Mouse (Mus musculus) heart, postnatal 14 days (tissue): ENCODE data around the gene Clrn1. TPM values are rescaled to one million over a fixed set of nuclear protein-coding genes. Genes with fewer than 3 reads are reported as not detected.

Source experiments
- DNase-seq, 2 experiments: peaks; one replicate each; pipeline ENCODE4 v3.0.0; 2021 to 2022
- intact Hi-C: fragments of 180-260 bp; cut with DNase I; formaldehyde crosslinking; loops from one replicate; pipeline ENCODE4 v1.15.1; 2025
- total RNA-seq, 2 experiments: library from RNA; stranded (reverse); gene quantifications; 2 replicates each; pipeline ENCODE4 v1.2.3; 2021

Clrn1 gene
- total RNA-seq, 2 experiments from 2014 or later = not detected

DNA sequence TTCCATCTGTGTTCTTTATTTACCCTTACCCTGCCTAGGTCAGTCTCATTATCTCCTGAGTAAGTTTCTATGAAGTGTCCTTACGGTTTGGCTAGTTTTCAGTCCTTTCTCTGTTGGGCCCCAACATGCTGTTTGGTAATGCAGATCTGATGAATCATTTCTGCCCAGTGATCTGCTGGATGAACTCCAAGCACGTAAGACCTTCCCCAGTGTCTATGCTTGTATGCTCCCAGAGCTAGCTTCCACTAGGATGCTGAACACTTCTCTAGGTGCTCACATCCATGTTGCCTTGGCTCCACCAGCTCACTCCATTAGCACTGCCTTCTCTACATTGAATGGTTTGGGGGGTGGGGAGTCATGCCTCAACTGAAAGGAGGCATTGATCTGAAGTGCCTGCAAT, 52.3 kb downstream of the Clrn1 start:
- no peak for DNase-seq
- intact Hi-C loops = no loop called here

DNA sequence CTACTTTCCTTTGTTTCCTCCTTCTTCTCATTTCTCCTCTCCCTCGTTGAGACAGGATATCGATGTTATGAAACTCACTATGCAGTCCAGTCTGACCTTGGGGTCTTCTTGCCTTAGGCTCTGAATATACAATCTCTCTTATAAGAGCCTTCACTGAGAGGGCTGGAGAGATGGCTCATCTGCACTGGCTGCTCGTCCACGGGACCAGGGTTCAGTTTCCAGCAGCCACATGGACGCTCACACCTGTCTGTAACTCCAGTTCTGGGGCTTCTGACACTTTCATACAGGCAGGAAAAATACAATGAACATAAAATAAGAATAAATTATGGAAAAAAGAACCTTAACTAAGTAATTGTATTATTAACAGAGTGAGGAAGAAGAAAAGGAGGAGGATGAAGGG, 53.6 kb downstream of the Clrn1 start:
- DNase-seq = no peak
- intact Hi-C loops = no loop called here

DNA sequence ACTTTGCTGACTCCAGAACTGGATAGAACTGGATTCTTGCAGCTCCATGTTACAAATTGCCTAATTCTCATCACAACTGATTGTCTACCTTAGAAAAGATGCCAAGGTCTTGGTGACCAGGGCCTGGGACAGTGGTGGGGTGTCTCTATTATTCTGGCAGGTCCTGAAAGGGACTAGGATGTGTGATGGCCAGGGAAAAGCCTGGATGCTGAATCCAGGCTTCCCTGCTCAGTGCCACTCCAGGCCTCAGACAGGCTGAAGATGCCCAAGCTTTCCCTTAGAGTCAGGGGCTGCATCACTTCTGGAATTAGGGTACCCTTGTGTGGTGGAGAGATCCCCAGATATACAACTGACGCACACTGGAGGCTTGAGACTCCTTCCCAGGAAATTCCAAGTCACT, 55.2 kb downstream of the Clrn1 start:
- no peak for DNase-seq
- intact Hi-C loops = no loop called here

DNA sequence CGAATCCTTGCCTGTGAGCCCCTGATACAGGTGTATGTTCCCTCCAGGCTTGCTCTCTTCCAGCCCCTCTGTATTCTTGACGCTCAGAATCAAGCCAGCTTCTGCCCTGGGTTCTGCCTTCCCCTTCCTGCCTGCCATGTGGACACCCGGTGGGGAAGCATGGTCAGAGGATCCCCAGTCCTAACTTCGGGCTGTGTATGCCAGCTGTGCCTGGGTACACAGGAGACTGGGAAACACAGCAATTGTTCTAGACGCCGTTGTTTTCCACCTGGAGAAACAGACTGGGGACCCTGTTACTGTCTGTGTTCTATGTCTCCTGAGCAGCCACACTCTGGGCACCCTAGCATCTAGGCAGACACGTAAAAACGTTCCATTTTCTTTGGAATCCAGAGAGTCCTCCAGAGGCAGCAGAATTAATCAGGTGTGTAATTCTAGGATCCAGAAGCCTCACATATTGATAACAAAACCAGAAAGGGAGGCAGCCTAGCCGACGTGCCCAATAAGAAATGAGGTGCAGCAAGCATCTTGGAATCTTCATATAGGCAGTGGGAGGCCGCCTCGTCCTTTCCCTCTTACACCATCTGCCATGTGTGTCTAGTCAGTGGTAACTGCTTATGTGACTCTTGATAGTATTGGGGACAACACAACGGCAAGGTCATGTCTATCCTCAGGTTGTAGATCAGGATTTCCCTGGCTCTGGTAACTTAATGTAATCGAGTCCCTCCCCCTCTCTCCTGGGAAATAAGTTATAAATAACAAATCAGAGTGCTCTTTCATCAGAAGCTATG, 56.6 kb downstream of the Clrn1 start:
- intact Hi-C loops = no loop called here
- no peak for DNase-seq

DNA sequence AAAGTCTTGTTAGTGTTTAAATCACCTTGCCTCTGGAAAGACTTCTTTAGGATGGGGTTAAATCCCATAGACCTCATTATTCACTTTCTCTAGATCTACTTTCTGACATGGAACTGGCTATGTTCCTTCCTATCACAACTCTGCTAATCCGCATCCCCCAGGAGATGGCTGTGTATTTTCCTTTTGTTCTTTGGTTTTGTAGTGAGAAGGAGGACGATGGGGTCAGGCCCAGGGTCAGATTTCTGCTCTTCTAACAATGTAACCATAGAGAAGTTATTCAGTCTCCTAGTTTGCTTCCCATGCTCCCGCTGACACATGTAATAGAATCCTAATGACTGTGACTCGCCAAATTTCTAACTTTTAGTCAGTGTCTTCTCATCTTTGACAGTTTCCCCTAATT, 58.9 kb downstream of the Clrn1 start:
- intact Hi-C loops = no loop called here
- no peak for DNase-seq

DNA sequence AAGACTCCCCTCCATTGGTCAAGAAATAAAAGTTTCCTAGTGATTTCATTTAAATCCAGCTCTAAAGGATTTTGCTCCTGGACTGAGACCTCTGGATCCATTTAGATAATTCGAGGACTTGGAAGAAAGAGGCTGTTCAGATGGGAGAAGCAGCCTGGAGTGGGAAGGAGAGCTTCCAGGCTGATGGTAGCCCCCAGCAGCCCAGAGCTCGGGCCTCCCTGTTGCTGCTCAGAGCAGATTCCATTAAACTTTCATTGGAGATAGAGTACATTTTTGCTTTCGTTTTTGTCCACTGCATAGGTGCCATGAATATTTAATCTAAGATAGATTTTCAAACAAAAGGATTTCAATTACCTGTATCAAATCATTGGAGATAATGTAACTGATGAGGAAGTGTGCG, 62.9 kb downstream of the Clrn1 start, which contains the start of gene Mindy4b-ps:
Mindy4b-ps (minus strand) TSS at position 101 of the 400 bp plus-strand sequence.
- intact Hi-C loops = no loop called here
- DNase-seq = no peak

DNA sequence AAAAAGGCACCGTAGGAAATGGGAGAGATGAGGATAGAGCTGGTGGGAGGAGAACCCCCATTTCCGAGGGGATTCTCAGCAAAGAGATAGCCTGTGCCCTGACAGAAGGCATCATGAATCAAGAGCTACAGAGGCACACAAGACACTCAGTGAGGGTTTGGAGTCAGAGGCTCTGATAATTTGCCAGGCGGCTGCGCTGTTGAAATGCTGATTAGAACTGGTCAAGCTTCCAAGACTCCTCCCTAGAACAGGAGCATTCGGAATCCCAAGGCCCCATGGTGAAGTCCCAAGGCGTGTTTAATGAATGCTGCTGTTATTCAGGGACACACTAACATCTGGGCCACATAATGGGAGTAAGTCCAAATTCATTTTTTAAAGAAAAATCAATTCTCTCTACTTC, 67.8 kb downstream of the Clrn1 start:
- intact Hi-C loops = no loop called here
- DNase-seq = peak; percentile 21 to 33

DNA sequence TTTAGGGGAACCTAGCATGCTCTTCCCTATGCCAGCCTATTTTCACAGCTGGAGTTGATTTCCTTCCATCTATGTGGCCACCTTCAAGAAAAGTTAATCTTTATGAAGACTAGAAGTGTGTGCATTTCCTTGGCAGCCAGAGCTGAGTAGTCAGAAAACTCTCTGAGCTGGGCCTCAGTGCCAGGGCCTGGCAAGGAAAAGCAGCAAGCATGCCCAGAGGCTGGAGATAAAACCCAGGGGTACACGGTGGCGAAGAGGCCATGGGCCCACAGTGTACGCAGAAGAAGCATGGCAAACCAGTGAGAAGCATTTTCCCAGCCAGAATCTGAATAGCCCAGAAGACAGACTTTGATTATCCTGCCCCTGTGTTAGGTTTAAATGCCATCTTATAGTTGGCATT, 70.9 kb downstream of the Clrn1 start:
- peak; percentile 55 to 60 for DNase-seq
- intact Hi-C loops = no loop called here

DNA sequence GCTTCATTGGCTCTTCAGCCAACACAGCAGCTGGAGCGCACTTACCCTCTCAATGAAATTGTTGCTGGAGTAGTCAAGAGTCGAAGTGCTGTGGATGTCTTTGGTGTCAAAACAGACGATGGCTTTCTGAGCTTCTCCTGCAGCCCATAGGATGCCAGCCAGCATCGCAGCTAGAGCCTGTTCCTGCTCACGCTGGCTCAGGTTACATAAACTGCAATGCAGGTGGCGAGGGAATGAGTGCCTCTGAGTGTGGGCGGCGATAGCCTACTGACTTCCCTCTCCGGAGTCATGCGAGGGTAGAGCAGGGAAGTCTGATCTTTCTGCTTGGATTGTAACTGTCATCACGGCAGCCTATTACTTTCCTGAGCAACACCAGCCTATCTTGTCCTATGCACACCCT, 74.8 kb downstream of the Clrn1 start:
- DNase-seq = no peak

DNA sequence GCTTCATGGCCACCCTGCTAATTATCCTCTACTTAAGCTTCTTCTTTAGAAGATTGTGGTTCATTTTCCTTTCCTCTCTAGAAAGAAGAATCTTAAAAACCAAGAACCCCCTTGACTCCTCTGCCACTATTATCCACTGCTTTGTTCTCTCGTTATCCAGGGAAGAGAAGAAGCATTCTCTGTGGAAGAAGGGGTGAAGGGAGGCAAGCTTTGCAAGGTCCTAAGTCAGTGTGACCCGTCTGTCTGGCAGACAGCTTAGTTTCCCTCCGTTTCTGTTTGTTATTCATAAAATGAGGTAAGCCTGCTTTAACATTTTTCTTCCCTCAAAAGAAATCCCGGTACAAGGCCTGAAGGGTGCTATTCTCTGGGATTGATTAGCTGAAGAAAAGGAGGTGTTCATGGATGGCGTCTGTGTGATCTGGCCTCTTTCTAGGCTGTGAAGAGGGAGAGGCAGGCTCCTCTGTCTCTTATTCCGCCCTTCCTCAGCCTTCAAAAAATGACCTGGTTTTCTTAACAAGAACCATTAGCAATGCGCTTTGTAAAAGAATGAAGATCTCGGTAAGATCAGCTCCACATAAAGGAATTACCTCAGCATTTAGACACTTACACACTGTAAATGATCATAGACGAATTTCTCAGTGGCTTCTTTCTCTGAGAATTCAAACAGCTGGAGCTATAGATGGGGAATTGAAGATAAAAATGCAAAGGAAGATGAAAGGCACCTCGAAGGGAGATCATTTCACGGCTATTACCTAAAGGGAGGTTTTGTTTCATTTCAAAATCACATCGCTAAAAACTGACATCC, 75.8 kb downstream of the Clrn1 start:
- intact Hi-C loops = no loop called here
- no peak for DNase-seq

More for the DNA sequence above, 74.8 kb downstream of the Clrn1 start:
- intact Hi-C loops = no loop called here

DNA sequence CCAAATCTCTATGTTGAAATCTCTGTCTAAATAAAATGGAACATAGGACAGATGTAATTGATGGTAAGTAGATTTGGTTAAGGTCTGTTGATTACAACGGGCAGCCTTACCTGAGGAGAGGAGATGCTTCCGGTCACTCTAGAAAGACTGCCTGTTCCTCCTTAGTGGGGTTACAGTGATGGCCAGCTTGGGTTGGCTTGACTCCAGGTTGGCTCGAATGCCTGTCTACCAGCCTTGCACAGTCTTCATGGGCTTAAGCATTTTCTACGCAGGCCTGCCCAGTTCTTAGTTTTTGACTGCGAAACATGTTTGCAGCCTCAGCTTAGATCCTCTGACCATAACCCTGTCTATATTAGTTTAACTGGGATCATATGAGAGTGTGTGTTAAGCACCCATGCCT, 76.5 kb downstream of the Clrn1 start:
- DNase-seq = no peak
- intact Hi-C loops = no loop called here

DNA sequence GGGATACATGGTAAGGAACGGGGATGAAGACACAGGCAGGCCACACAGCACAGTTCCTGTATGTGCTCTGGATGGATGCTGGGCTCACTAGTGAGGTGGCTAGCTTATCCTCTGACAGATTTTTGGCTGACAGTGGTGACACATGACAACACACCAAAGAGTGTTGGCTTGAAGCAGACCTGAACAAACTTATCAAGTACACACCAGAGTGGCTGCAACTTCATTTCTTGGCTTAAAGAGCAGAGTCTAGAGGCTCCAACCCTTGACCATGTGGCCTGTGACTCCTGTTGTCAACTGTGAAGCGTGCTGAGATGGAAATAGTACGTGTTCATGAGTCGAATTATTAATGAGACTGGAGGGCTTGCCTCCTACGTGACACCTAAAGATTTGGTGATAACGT, 80.4 kb downstream of the Clrn1 start:
- intact Hi-C loops = no loop called here
- DNase-seq = peak; percentile 11 to 49

DNA sequence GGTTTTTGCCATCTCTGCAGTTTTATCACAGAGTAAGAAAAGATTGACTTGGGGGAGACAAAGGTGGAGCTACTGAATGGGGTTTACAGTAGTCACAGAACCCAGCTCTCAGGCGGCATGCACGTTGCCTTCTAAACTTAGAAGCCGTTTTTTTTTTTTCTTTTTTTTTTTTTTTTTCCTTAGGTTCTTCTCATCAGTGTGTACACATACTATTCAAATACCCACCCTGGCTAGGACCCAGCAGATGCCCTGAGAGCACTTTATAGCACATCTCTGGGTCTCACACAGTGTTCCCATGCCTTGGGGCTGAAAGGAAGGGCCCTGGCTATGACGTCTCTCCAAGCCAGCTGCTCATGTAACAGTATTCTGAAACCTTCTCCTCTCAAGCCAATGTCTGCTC, 86.5 kb downstream of the Clrn1 start:
- no peak for DNase-seq
- intact Hi-C loops = no loop called here

DNA sequence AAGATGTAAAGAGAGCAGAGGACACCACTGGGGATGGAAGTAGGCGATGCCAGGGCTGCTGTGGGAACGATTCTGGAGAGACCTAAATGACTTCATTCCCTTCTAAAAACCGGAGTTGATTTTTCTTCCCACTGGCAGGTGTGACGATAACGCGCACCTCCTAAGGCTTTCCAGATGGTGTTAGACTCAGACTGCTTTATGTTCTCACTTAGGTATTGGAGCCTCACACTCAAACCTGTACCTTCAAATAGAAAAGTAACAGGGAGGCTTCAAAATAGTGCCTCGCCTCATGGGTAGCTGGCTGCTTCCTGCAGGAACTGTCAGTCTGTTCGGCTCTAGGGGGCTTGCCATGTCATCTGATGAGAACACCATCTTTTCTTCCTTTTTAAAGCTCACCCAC, 86.9 kb downstream of the Clrn1 start:
- intact Hi-C loops = no loop called here
- no peak for DNase-seq

Other genes starting within 250 kb of the Clrn1 start
- under 1 TPM in 1 of 2 experiments, not detected in 1; 0.10 TPM for gene Erich6, start 248.1 kb downstream of the Clrn1 start, total RNA-seq
- gene Siah2, start 192.9 kb downstream of the Clrn1 start, total RNA-seq = 10 to 100 TPM; 13.9 to 14.2 TPM
- gene Mindy4b-ps, start 63.0 kb downstream of the Clrn1 start, total RNA-seq = under 1 TPM; 0.41 to 0.65 TPM
- gene Med12l, start 120.5 kb upstream of the Clrn1 start, total RNA-seq = 1 to 10 TPM; 8.7 to 9.7 TPM
- gene Gpr171, start 216.5 kb upstream of the Clrn1 start, total RNA-seq = under 1 TPM; 0.29 to 0.56 TPM